Mouse (Mus musculus) gastrocnemius, postnatal 4 days (tissue): Measurements from ENCODE around the gene Serinc2. TPM values are rescaled to one million over a fixed set of nuclear protein-coding genes. Genes with fewer than 3 reads are reported as not detected.
"Not testable (repeated sequence)": the region's sequence is repeated elsewhere in the genome, so short reads cannot be mapped to it uniquely, and the experiment has no call there.

Experiments used
- DNase-seq, 2 experiments: peaks; one replicate each; pipeline ENCODE4 v3.0.0; 2021 to 2022; ENCODE audit warnings: low spot score in 2 of 2, mixed read lengths in 2 of 2
- total RNA-seq, 2 experiments: library from RNA; stranded (reverse); gene quantifications; 2 replicates each; pipeline ENCODE4 v1.2.3; 2021

Serinc2 gene
- total RNA-seq, 2 experiments from 2014 or later: 43.2 to 53.4 TPM

- no peak for DNase-seq
These were observed 12.4 kb downstream of the Serinc2 start for GRCm38 (mm10) chr4:130266601-130267000.

GRCm38 (mm10) chr4:130264698-130265349 lies 14.2 kb downstream of the Serinc2 start:
- peak; percentile 45 to 63 for DNase-seq

GRCm38 (mm10) chr4:130264131-130264530 lies 14.9 kb downstream of the Serinc2 start:
- no peak for DNase-seq

- DNase-seq: no peak
These were observed 18.6 kb downstream of the Serinc2 start for GRCm38 (mm10) chr4:130260406-130260805.

GRCm38 (mm10) chr4:130252441-130253157 lies 26.4 kb downstream of the Serinc2 start:
- DNase-seq: no peak

- no peak for DNase-seq
These were observed 27.2 kb downstream of the Serinc2 start for GRCm38 (mm10) chr4:130251763-130252162.

- DNase-seq: no peak
These were observed 27.8 kb downstream of the Serinc2 start for GRCm38 (mm10) chr4:130251172-130251705.

GRCm38 (mm10) chr4:130248636-130249035 lies 30.4 kb downstream of the Serinc2 start:
- no peak for DNase-seq

GRCm38 (mm10) chr4:130246132-130246531 lies 32.9 kb downstream of the Serinc2 start:
- peak; percentile 47 to 73 for DNase-seq

GRCm38 (mm10) chr4:130244749-130245148 lies 34.3 kb downstream of the Serinc2 start:
- DNase-seq: no peak

- not testable (repeated sequence) for DNase-seq
These were observed 35.4 kb downstream of the Serinc2 start for GRCm38 (mm10) chr4:130243621-130244020.

- DNase-seq: no peak
These were observed 36.0 kb downstream of the Serinc2 start for GRCm38 (mm10) chr4:130242956-130243355.

GRCm38 (mm10) chr4:130240695-130241094 lies 38.3 kb downstream of the Serinc2 start:
- DNase-seq: no peak

GRCm38 (mm10) chr4:130237607-130238006 lies 41.4 kb downstream of the Serinc2 start:
- no peak for DNase-seq

GRCm38 (mm10) chr4:130236361-130236760 lies 42.6 kb downstream of the Serinc2 start:
- no peak for DNase-seq

- DNase-seq: no peak
These were observed 54.9 kb downstream of the Serinc2 start for GRCm38 (mm10) chr4:130224071-130224470.

- DNase-seq: no peak
These were observed 56.8 kb downstream of the Serinc2 start, which contains the start of gene Gm853 for GRCm38 (mm10) chr4:130222179-130222578. Gm853 (minus strand) TSS chr4:130222401.

- DNase-seq: no peak
These were observed 58.8 kb downstream of the Serinc2 start for GRCm38 (mm10) chr4:130220176-130220575.

- DNase-seq: no peak
These were observed 63.6 kb downstream of the Serinc2 start for GRCm38 (mm10) chr4:130215392-130215791.

- DNase-seq: no peak
These were observed 65.1 kb downstream of the Serinc2 start for GRCm38 (mm10) chr4:130213857-130214256.

GRCm38 (mm10) chr4:130213197-130213596 lies 65.8 kb downstream of the Serinc2 start:
- DNase-seq: no peak

GRCm38 (mm10) chr4:130212421-130212820 lies 66.6 kb downstream of the Serinc2 start:
- no peak for DNase-seq
